Mouse (Mus musculus) G1E (cell line): ENCODE results near the gene Clint1. TPM values are rescaled to one million over a fixed set of nuclear protein-coding genes. Genes with fewer than 3 reads are reported as not detected.

Source experiments
- ATAC-seq: 2 replicates; pipeline ENCODE4 v1.8.0; 2016; ENCODE audit warnings: mild to moderate bottlenecking; ENCODE audit not compliant: insufficient number of reproducible peaks, poor library complexity, low FRiP score, severe bottlenecking; ENCODE audit errors: extremely low read depth
- DNase-seq: peaks from one replicate; pipeline ENCODE4 v3.0.0; 2012; ENCODE audit warnings: low spot score
- H3K27me3 ChIP-seq: 2 replicates; pipeline ENCODE4 v1.6.1; 2012; ENCODE audit warnings: mild to moderate bottlenecking, low read length, inconsistent platforms; ENCODE audit not compliant: insufficient read depth
- H3K36me3 ChIP-seq: replicated peaks from 2 replicates; pipeline ENCODE3; 2012; ENCODE audit warnings: mild to moderate bottlenecking, inconsistent platforms
- H3K4me1 ChIP-seq: 2 replicates; pipeline ENCODE4 v1.6.1; 2012; ENCODE audit warnings: low read depth, low read length, inconsistent platforms, mixed read lengths; ENCODE audit not compliant: insufficient read depth
- H3K4me3 ChIP-seq: 2 replicates; pipeline ENCODE4 v1.5.1; 2012; ENCODE audit warnings: low read depth, mild to moderate bottlenecking, inconsistent platforms, low read length, moderate library complexity, mixed read lengths
- H3K9me3 ChIP-seq: replicated peaks from 2 replicates; pipeline ENCODE4 v1.6.1; 2012; ENCODE audit warnings: inconsistent platforms
- CTCF ChIP-seq: IDR thresholded peaks from 2 replicates; pipeline ENCODE4 v1.5.1; 2012; ENCODE audit warnings: low read depth, low read length, inconsistent platforms, mixed read lengths
- GATA1 ChIP-seq: IDR thresholded peaks from 2 replicates; pipeline ENCODE4 v1.6.1; 2012; ENCODE audit warnings: borderline replicate concordance, low read length, inconsistent platforms, mixed read lengths
- GATA2 ChIP-seq: IDR thresholded peaks from 2 replicates; pipeline ENCODE4 v1.6.1; 2012; ENCODE audit warnings: low read depth, low read length, inconsistent platforms, borderline replicate concordance
- POLR2AphosphoS5 ChIP-seq: IDR thresholded peaks from 2 replicates; pipeline ENCODE4 v1.6.1; 2012; ENCODE audit warnings: low read depth, low read length, inconsistent platforms; ENCODE audit not compliant: insufficient replicate concordance
- TAL1 ChIP-seq: conservative IDR thresholded peaks from 2 replicates; pipeline ENCODE4 v1.6.1; 2012; ENCODE audit warnings: low read depth, low read length, inconsistent platforms, mixed read lengths
- polyA plus RNA-seq: library from polyadenylated mRNA; stranded (reverse); fragments of >175 nt; gene quantifications from 2 replicates; pipeline ENCODE4 v1.2.3, GENCODE M21; 2012
- total RNA-seq, 2 experiments: library from RNA; stranded (forward) in 1 of 2; stranded (reverse) in 1 of 2; fragments of 200-1000 nt in 1 of 2; fragments of >200 nt in 1 of 2; fragmentation: Nextera tagmentation in 1 of 2; gene quantifications; 2 replicates each; pipeline ENCODE4 v1.2.3; 2014 to 2017

The Clint1 gene
- total and polyA plus RNA-seq, 3 experiments: 112 to 386 (median 259) TPM

DNA sequence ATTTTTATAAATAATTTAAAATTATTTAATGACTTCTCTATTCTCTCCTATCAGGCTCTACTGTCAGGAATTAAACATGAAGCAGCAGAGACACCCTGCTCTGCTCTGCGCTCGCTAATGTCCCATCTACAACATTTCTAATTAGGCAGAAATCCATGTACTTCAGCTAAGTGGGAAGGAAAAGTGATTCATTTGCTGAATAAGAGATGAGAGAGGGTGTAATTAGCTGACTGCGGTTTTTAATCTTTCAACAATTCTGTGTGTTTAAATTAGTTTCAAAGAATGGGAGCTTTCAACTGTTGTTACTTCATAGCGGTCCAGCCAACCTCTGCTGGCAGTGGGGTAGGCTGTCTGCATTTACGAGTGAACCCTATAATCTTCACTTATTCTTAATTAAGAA, 58.9 kb downstream of the Clint1 start:
- TF ChIP-seq POLR2AphosphoS5: no peak
- no peak for TF ChIP-seq GATA2
- no peak for TF ChIP-seq CTCF
- TF ChIP-seq GATA1: no peak
- ATAC-seq: no peak
- no peak for DNase-seq
- Histone ChIP-seq H3K9me3 (no peaks in the 10 kb centered on the region), H3K4me3 (no peak overlapping the region), H3K27me3 (no peaks in the 10 kb centered on the region), H3K4me1 (peaks cover 25% of the 10 kb centered on the region), H3K36me3 (peaks cover 73% of the 10 kb centered on the region)

DNA sequence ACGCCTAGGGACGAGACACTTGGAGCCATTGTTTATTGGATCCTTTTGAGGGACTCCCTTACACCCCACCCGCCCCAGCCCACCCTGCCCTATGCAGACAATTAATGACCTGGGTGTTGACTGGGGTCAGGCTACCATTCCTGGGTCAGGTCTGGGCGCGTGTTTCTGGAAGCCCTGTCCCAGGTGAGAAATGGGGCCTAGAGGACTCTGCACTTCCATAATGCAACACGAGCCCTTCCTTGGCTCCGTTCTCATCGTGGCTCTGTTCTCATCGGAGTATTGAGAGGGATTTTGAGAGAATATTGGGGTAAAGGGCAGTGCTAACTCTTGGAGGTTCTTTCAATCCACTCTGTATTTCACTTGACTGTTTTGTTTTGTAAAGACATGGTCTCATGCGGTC, 64.3 kb downstream of the Clint1 start:
- no peak for ATAC-seq

DNA sequence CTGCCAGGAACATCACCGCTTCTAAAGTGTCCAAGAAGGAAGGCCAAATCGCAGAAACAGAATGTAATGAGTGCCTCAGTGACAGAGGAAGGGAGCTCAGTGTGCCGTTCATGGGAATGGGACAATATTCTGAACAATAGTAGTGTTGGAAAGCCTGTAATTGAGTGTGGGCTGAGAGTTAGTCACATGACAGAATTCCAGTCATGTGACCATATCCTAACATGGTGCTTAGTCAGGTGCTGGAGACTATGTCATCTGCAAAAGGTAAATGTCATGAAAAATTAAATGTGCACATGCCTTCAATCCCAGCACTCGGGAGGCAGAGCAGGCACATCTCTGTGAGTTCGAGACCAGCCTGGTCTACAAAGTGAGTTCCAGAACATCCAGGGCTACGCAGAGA, 66.2 kb downstream of the Clint1 start:
- Histone ChIP-seq H3K4me3 (no peak overlapping the region), H3K9me3 (no peaks in the 10 kb centered on the region), H3K4me1 (no peaks in the 10 kb centered on the region), H3K36me3 (peaks cover 5% of the 10 kb centered on the region), H3K27me3 (peaks cover 6% of the 10 kb centered on the region; the same call in 1 of the 2 replicates)
- TF ChIP-seq POLR2AphosphoS5: no peak
- TF ChIP-seq CTCF: no peak
- no peak for TF ChIP-seq GATA2
- no peak for TF ChIP-seq TAL1
- no peak for TF ChIP-seq GATA1
- DNase-seq: no peak
- no peak for ATAC-seq

More for the DNA sequence above, 64.3 kb downstream of the Clint1 start:
- H3K4me1 ChIP-seq: no peaks in the 10 kb centered on the region; the same call in 1 of the 2 replicates
- DNase-seq: no peak
- TF ChIP-seq GATA2 (no peak), CTCF (no peak), TAL1 (no peak)
- H3K36me3 ChIP-seq: peaks cover 22% of the 10 kb centered on the region
- no peaks in the 10 kb centered on the region for H3K9me3 ChIP-seq
- H3K27me3 ChIP-seq: no peaks in the 10 kb centered on the region
- H3K4me3 ChIP-seq: no peak overlapping the region

DNA sequence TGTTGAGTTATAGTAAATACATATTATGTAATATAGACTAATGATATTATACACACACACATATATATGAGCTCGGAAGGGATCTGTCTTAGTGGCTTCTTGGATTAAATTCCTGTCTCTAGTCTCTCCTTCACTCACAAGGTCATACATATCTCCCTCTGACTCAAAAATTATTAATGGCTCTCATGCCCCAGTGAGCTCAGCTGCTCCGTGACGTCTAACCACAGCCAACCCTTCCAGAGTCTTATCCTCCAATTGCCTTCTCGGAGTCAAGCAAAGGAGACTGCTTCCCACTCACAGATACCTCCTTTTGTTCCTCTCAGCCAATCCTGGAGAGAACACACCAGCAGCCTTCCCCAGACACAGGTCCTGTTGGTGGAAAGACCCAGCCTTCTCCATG, 67.0 kb downstream of the Clint1 start:
- no peaks in the 10 kb centered on the region for H3K9me3 ChIP-seq
- DNase-seq (no peak), ATAC-seq (no peak)
- H3K36me3 ChIP-seq: no peaks in the 10 kb centered on the region
- peaks cover 9% of the 10 kb centered on the region for H3K27me3 ChIP-seq
- no peak overlapping the region for H3K4me3 ChIP-seq
- TF ChIP-seq GATA2: no peak
- TF ChIP-seq GATA1: no peak
- TF ChIP-seq CTCF: no peak
- TF ChIP-seq POLR2AphosphoS5: no peak
- no peak for TF ChIP-seq TAL1
- no peaks in the 10 kb centered on the region for H3K4me1 ChIP-seq

DNA sequence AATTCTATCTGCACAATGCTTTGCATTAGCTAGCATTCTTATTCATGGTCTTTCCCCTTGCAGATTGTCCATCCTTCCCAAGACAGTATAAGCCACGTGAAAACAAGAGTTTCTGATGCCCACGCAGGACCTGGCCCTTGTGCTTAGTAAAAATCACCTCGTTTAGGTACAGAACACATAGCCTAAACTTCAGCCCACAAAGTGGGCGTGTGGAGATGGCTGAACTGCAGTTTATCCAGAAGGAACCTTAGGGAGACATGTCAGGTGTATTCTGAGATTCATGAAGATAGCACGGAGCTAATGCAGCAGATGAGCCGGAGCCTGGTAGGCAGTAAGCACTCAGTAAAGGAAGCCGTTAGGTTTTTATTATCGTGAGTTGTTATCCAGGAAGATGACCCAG, 69.2 kb downstream of the Clint1 start:
- TF ChIP-seq TAL1 (no peak), CTCF (no peak), GATA1 (no peak), POLR2AphosphoS5 (no peak), GATA2 (no peak)
- Histone ChIP-seq H3K4me3 (no peak overlapping the region), H3K36me3 (no peaks in the 10 kb centered on the region), H3K4me1 (peaks cover 2% of the 10 kb centered on the region; the same call in 1 of the 2 replicates), H3K27me3 (peaks cover 14% of the 10 kb centered on the region), H3K9me3 (no peaks in the 10 kb centered on the region)
- DNase-seq: no peak
- ATAC-seq: no peak

DNA sequence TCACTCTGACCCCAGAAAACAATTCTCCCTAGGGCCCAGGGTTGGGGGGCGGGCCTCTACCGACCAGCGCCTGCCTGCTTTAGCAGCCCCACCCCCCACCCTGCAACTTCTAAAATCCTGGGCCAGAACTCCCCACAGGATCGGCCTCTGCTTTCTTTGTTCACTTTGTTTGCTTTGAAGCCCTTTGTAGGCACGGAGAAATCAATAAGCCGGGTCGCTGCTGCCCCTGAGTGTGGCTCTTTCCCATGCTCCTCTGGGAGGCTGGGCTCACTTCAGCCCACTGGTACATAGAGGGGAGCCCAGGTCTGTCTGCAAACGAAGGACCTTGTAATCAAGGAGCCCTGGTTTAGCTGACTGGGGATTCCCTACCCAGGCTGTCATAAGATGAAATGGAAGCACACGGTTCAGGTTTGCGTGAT, 69.6 kb downstream of the Clint1 start:
- no peak for ATAC-seq
- no peak for DNase-seq
- Histone ChIP-seq H3K4me1 (peaks cover 6% of the 10 kb centered on the region), H3K4me3 (no peak overlapping the region), H3K36me3 (no peaks in the 10 kb centered on the region), H3K9me3 (no peaks in the 10 kb centered on the region), H3K27me3 (peaks cover 14% of the 10 kb centered on the region)
- no peak for TF ChIP-seq GATA1
- no peak for TF ChIP-seq POLR2AphosphoS5
- TF ChIP-seq CTCF: no peak
- no peak for TF ChIP-seq GATA2
- no peak for TF ChIP-seq TAL1

DNA sequence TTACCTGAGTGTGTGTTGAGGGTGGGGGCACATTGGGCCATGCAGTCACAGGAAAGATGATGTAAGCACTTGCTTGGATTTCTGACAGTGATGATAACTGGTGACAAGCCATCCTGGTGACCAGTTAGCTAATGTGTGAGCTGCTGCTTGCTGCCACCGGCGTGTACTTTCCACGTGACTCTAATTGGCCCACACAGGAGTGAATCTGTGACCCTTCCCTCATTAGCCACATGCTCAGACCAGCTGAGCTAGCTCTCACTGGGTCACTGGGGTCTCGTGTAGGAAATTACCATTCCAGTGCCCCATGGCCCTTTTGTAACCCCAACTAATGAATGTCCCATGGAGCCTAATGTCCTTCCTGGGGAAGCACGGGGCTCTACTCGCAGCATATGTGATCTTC, 73.6 kb downstream of the Clint1 start:
- DNase-seq: no peak
- no peak for ATAC-seq
- Histone ChIP-seq H3K9me3 (no peaks in the 10 kb centered on the region), H3K36me3 (peaks cover 20% of the 10 kb centered on the region), H3K27me3 (peaks cover 14% of the 10 kb centered on the region), H3K4me3 (no peak overlapping the region), H3K4me1 (peaks cover 9% of the 10 kb centered on the region)
- TF ChIP-seq POLR2AphosphoS5: no peak
- TF ChIP-seq GATA1: no peak
- TF ChIP-seq TAL1: no peak
- no peak for TF ChIP-seq GATA2
- no peak for TF ChIP-seq CTCF
